Mouse (Mus musculus) liver, adult 10 weeks (tissue): ENCODE measurements around the gene Dhrs9. TPM values are rescaled to one million over a fixed set of nuclear protein-coding genes. Genes with fewer than 3 reads are reported as not detected.

ENCODE experiments used
- polyA plus RNA-seq: library from polyadenylated mRNA; stranded (reverse); fragments of 350-450 nt; fragmentation: Illumina TruSeq; extraction: RNeasy Lipid Tissue Mini Kit (QIAGEN cat#74804); gene quantifications from one replicate; pipeline ENCODE4 v1.2.3, GENCODE M21; 2014; ENCODE audit warnings: low read depth, low replicate concordance

Dhrs9 gene
- 5.3 TPM for polyA plus RNA-seq

DNA sequence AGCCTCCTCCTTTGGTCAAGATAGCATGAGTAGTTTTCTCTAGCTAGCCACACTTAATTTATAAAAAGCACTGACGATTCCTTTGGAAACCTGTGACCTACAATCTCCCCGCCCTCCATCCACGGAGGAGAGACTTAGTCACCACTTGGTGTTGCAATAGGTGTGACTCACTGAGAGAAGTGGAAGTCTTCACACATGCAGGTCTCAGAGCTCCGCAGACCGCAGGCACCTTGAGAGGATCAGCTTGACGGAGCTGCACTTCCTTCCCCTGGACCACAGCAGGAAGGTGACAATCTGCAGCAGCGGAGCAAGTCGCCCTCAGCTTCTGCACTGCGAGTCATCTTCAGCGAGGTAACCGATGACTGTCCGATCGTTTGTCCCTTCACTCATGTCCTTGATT is at the start of gene Dhrs9:
Gene Dhrs9, plus strand, starts transcription at position 165 of the 400 bp plus-strand sequence.

DNA sequence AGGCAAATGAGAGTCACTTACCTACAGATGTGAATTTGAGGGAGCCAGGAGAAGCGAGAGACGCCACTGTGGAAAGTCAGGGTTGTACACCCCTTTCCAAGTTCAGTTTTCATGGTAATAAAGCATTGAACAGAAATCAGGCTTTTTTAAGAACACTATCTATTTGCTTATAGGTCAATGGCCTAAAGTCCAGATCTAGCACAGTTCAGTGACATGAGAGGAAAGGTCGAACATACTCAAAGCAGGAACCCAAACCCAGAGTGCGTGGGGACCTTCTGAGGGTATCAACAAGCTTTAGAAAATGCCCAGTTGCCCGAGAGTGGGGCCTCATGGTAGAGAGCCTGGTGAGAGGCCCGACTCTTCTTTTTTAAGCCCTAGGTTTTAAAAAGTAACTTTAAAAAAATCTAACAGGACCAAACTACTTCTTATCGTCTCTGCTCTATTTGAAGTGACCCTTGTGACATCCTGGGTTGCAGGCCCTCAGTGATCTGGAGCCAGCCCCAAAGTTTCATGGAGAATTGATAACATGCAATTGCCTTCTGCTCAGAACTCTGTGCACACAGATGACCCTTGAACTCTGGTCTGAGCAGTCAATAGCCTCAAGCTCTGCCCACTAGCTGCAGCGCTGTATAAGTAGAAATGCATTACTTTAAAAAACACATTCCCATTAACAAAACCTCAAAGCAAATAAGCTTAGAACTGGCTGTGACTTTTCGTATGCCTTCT is 37.6 kb upstream of the Dhrs9 start, which contains the start of gene Abcb11:
Gene Abcb11, minus strand, starts transcription at position 121 of the 726 bp plus-strand sequence.

Other genes starting within 250 kb of the Dhrs9 start
- gene Nostrin, start 244.6 kb upstream of the Dhrs9 start, polyA plus RNA-seq = 36.6 TPM
- gene Spc25, start 174.3 kb upstream of the Dhrs9 start, polyA plus RNA-seq = 11.6 TPM
- not detected for gene G6pc2, start 169.4 kb upstream of the Dhrs9 start, polyA plus RNA-seq
- gene Abcb11, start 37.8 kb upstream of the Dhrs9 start, polyA plus RNA-seq = 609 TPM
- gene Lrp2, start 205.6 kb downstream of the Dhrs9 start, polyA plus RNA-seq = 0.08 TPM